Mouse (Mus musculus) heart, postnatal 0 days (tissue): ENCODE data around the gene Fry. TPM values are rescaled to one million over a fixed set of nuclear protein-coding genes. Genes with fewer than 3 reads are reported as not detected.

Source experiments
- ATAC-seq: fragments of 200-750 bp; cut with Nextera tagmentation; 2 replicates; pipeline ENCODE4 v1.8.0; 2017; ENCODE audit warnings: low read depth, moderate number of reproducible peaks, moderate library complexity; ENCODE audit not compliant: insufficient read depth
- DNase-seq: peaks from one replicate; pipeline ENCODE4 v3.0.0-alpha.2; 2016; ENCODE audit warnings: low spot score
- H3K27ac ChIP-seq: fragments of 300-500 bp; sonication (generic); 2 replicates; pipeline ENCODE4 v1.5.1; 2014; ENCODE audit warnings: low read depth, mild to moderate bottlenecking
- H3K27me3 ChIP-seq: fragments of 300-500 bp; sonication (generic); 2 replicates; pipeline ENCODE4 v1.6.1; 2014; ENCODE audit warnings: low read length, mixed read lengths; ENCODE audit not compliant: control insufficient read depth, insufficient read depth
- H3K36me3 ChIP-seq: fragments of 300-500 bp; sonication (generic); replicated peaks from 2 replicates; pipeline ENCODE4 v1.6.1; 2014; ENCODE audit warnings: low read length, mixed read lengths; ENCODE audit not compliant: control insufficient read depth, insufficient read depth
- H3K4me1 ChIP-seq: fragments of 300-500 bp; sonication (generic); 2 replicates; pipeline ENCODE4 v1.6.1; 2014; ENCODE audit warnings: antibody characterized with exemption; ENCODE audit not compliant: control insufficient read depth, insufficient read depth
- H3K4me2 ChIP-seq: fragments of 300-500 bp; sonication (generic); 2 replicates; pipeline ENCODE4 v1.6.1; 2014; ENCODE audit warnings: low read depth, mild to moderate bottlenecking, low read length, moderate library complexity
- H3K4me3 ChIP-seq: fragments of 300-500 bp; sonication (generic); 2 replicates; pipeline ENCODE4 v1.5.1; 2014; ENCODE audit warnings: low read depth, low read length
- H3K9ac ChIP-seq: fragments of 300-500 bp; sonication (generic); replicated peaks from 2 replicates; pipeline ENCODE4 v1.6.1; 2014; ENCODE audit warnings: low read depth, low read length, mixed read lengths
- H3K9me3 ChIP-seq: fragments of 300-500 bp; sonication (generic); replicated peaks from 2 replicates; pipeline ENCODE4 v1.6.1; 2016; ENCODE audit warnings: low read length; ENCODE audit not compliant: control insufficient read depth
- CTCF ChIP-seq: IDR thresholded peaks from 2 replicates; pipeline ENCODE4 v1.5.1; 2016; ENCODE audit warnings: antibody characterized with exemption, control low read depth, low read depth
- EP300 ChIP-seq: IDR thresholded peaks from 2 replicates; pipeline ENCODE4 v1.6.1; 2016; ENCODE audit warnings: antibody characterized with exemption, low read depth
- WGBS: fragments of 180-500 bp; shearing (Covaris S2); extraction: QIAGEN DNeasy Blood & Tissue Kit; methylation state at CpG from one replicate; pipeline ENCODE4 v1.1.7; 2014; 5-methylcytosine and 5-hydroxymethylcytosine counted together
- polyA plus RNA-seq: library from polyadenylated mRNA; unstranded; fragments of >200 nt; fragmentation: Nextera tagmentation; extraction: Ambion mirVana; gene quantifications from 2 replicates; pipeline ENCODE4 v1.2.1, GENCODE M21; 2015
- total RNA-seq: library from RNA; depleted of rRNA; stranded (reverse); fragments of >200 nt; gene quantifications from 2 replicates; pipeline ENCODE4 v1.2.3, GENCODE M21; 2014; ENCODE audit warnings: low replicate concordance

Fry gene
- total and polyA plus RNA-seq, 2 experiments from 2014 or later = 31.8 to 124 TPM

GRCm38 (mm10) chr5:150465218-150465617 is 346.8 kb downstream of the Fry start:
- Histone ChIP-seq H3K4me2 (no peak overlapping the region), H3K27me3 (no peaks in the 10 kb centered on the region), H3K36me3 (peaks cover 37% of the 10 kb centered on the region), H3K4me3 (no peak overlapping the region), H3K4me1 (peaks cover 7% of the 10 kb centered on the region), H3K9me3 (no peaks in the 10 kb centered on the region), H3K27ac (peak overlapping the region; percentile 38), H3K9ac (no peak overlapping the region)
- TF ChIP-seq EP300 = no peak
- no peak for TF ChIP-seq CTCF
- WGBS = 61% methylated on average over 6 of the region's 6 CpGs
- DNase-seq (no peak), ATAC-seq (no peak)

GRCm38 (mm10) chr5:150466132-150466531 is 347.7 kb downstream of the Fry start:
- no peaks in the 10 kb centered on the region for H3K9me3 ChIP-seq
- peak; percentile 97 for ATAC-seq
- no peak overlapping the region for H3K9ac ChIP-seq
- peak overlapping the region; percentile 27 for H3K4me2 ChIP-seq
- peak; percentile 98 for DNase-seq
- peaks cover 7% of the 10 kb centered on the region for H3K4me1 ChIP-seq
- 9% methylated on average over 12 of the region's 12 CpGs for WGBS
- H3K4me3 ChIP-seq = no peak overlapping the region; the same call in 1 of the 2 replicates
- no peaks in the 10 kb centered on the region for H3K27me3 ChIP-seq
- TF ChIP-seq CTCF (no peak), EP300 (no peak; the same call in 1 of the 2 replicates)
- H3K27ac ChIP-seq = peak overlapping the region; percentile 76
- H3K36me3 ChIP-seq = peaks cover 37% of the 10 kb centered on the region

DNA sequence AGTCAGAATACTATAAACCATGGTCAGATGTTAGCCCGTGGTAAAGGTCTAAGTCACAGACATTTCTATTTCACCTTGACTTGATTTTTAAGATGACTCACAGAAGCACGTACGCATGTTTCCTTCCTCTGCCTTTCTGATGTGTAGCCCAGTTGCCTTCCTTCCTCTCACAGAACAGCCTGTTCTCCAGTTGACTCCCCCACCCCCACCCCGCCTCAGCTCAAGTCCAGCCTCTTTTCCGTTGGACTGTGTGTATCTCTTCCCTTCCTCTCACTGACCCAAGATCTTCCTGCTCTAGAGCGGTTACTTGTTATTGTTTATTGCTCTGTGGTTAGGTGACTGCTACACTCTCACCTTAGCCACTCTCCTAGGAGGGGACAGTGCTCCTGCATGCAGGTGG is 350.0 kb downstream of the Fry start:
- Histone ChIP-seq H3K27me3 (no peaks in the 10 kb centered on the region), H3K27ac (peak overlapping the region; percentile 69), H3K9me3 (no peaks in the 10 kb centered on the region), H3K4me3 (no peak overlapping the region), H3K4me2 (no peak overlapping the region), H3K36me3 (peaks cover 52% of the 10 kb centered on the region), H3K4me1 (peaks cover 7% of the 10 kb centered on the region), H3K9ac (no peak overlapping the region)
- TF ChIP-seq EP300 = peak; percentile 94
- no peak for TF ChIP-seq CTCF
- 56% methylated on average over 6 of the region's 6 CpGs for WGBS
- DNase-seq (peak; percentile 70), ATAC-seq (peak; percentile 27; the same call in 1 of the 2 replicates)

GRCm38 (mm10) chr5:150477364-150477763 is 358.9 kb downstream of the Fry start:
- no peak for TF ChIP-seq EP300
- no peak for TF ChIP-seq CTCF
- DNase-seq = no peak
- H3K27me3 ChIP-seq = no peaks in the 10 kb centered on the region
- no peak overlapping the region for H3K4me2 ChIP-seq
- no peaks in the 10 kb centered on the region for H3K9me3 ChIP-seq
- ATAC-seq = no peak
- WGBS = 71% methylated on average over 4 of the region's 4 CpGs
- no peak overlapping the region for H3K4me3 ChIP-seq
- H3K27ac ChIP-seq = no peak overlapping the region
- peaks cover 70% of the 10 kb centered on the region for H3K36me3 ChIP-seq
- no peaks in the 10 kb centered on the region for H3K4me1 ChIP-seq
- H3K9ac ChIP-seq = no peak overlapping the region

DNA sequence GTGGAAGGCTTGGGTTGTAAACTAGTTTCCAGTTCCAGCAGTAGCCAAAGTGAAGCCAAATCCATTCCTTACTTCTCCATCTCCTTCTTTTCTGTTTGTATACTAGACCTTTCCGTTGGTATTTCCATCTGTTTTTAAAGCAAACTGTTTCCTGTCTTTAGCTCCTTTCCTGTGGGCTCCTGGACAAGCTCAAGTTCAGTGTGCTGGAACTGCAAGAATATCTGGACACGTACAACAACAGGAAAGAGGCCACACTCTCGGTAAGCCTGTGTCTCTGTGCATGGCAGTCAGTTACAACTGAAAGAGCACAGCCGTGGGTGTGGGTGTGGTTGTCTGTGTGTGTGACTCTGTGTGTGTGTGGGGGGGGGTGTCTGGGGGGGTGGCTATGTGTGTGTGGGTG is 360.2 kb downstream of the Fry start:
- ATAC-seq = peak; percentile 75; the same call in 1 of the 2 replicates
- no peak overlapping the region for H3K9ac ChIP-seq
- H3K4me2 ChIP-seq = no peak overlapping the region
- H3K4me3 ChIP-seq = no peak overlapping the region
- TF ChIP-seq CTCF (no peak), EP300 (peak; percentile 64; the same call in 1 of the 2 replicates)
- no peaks in the 10 kb centered on the region for H3K27me3 ChIP-seq
- H3K27ac ChIP-seq = peak overlapping the region; percentile 63
- no peaks in the 10 kb centered on the region for H3K9me3 ChIP-seq
- 49% methylated on average over 4 of the region's 4 CpGs for WGBS
- H3K36me3 ChIP-seq = peaks cover 70% of the 10 kb centered on the region
- no peaks in the 10 kb centered on the region for H3K4me1 ChIP-seq
- DNase-seq = peak; percentile 70

- ATAC-seq (0 out of 2 replicates have a peak, but pooled peaks have one; percentile 24), DNase-seq (peak; percentile 49)
- no peak for TF ChIP-seq EP300
- peak; percentile 60 for TF ChIP-seq CTCF
- Histone ChIP-seq H3K36me3 (peaks cover 76% of the 10 kb centered on the region), H3K4me2 (no peak overlapping the region), H3K27ac (no peak overlapping the region), H3K27me3 (no peaks in the 10 kb centered on the region), H3K9ac (no peak overlapping the region), H3K4me3 (no peak overlapping the region), H3K9me3 (no peaks in the 10 kb centered on the region), H3K4me1 (no peaks in the 10 kb centered on the region)
- 54% methylated on average over 3 of the region's 3 CpGs for WGBS
Observed at GRCm38 (mm10) chr5:150485198-150485597, 366.8 kb downstream of the Fry start.
